Mouse (Mus musculus): ENCODE results near the gene Tlx2. TPM values are rescaled to one million over a fixed set of nuclear protein-coding genes. Genes with fewer than 3 reads are reported as not detected.

The Tlx2 gene
- total RNA-seq, 2 experiments from 2014 or later: not detected

- intact Hi-C loops (cut with DNase I): no loop called here
- no peak for DNase-seq
Measured at GRCm38 (mm10) chr6:83065995-83066394, 4.1 kb downstream of the Tlx2 start.

GRCm38 (mm10) chr6:83058725-83059124 is 11.4 kb downstream of the Tlx2 start:
- DNase-seq: no peak
- intact Hi-C loops (cut with DNase I): no loop called here

- intact Hi-C loops (cut with DNase I): no loop called here
- DNase-seq: no peak
Measured at GRCm38 (mm10) chr6:83057790-83058189, 12.3 kb downstream of the Tlx2 start, which contains the start of gene Dqx1. TSS of gene Dqx1 (plus strand) at chr6:83057844.

GRCm38 (mm10) chr6:83054871-83055431 is 15.1 kb downstream of the Tlx2 start, which contains the start of gene Htra2:
TSS of gene Htra2 (minus strand) at chr6:83055273.
- DNase-seq: no peak

GRCm38 (mm10) chr6:83054074-83054851 is 15.8 kb downstream of the Tlx2 start, which contains the start of gene Aup1:
TSS of gene Aup1 (plus strand) at chr6:83054521.
- intact Hi-C loops (cut with DNase I): loop anchor here (1.0 to 5.0 kb wide), 2 partner anchors 24 to 57 kb away; no protein-coding TSS in a partner anchor
- peak; percentile 91 to 96 for DNase-seq

More at GRCm38 (mm10) chr6:83054871-83055431, 15.1 kb downstream of the Tlx2 start, which contains the start of gene Htra2:
- intact Hi-C loops (cut with DNase I): loop anchor here (1.0 to 5.0 kb wide), 2 partner anchors 23 to 58 kb away; no protein-coding TSS in a partner anchor

GRCm38 (mm10) chr6:83053136-83053960 is 16.7 kb downstream of the Tlx2 start:
- intact Hi-C loops (cut with DNase I): loop anchor here (5.0 kb wide), 1 partner anchor 56 kb away; no protein-coding TSS in a partner anchor
- DNase-seq: no peak

GRCm38 (mm10) chr6:83049367-83049766 is 20.7 kb downstream of the Tlx2 start:
- DNase-seq: no peak
- intact Hi-C loops (cut with DNase I): no loop called here

- DNase-seq: no peak
- intact Hi-C loops (cut with DNase I): no loop called here
Measured at GRCm38 (mm10) chr6:83044742-83045141, 25.4 kb downstream of the Tlx2 start.

- DNase-seq: no peak
- intact Hi-C loops (cut with DNase I): no loop called here
Measured at GRCm38 (mm10) chr6:83043993-83044392, 26.1 kb downstream of the Tlx2 start.

- intact Hi-C loops (cut with DNase I): no loop called here
- no peak for DNase-seq
Measured at GRCm38 (mm10) chr6:83043561-83043960, 26.5 kb downstream of the Tlx2 start.

GRCm38 (mm10) chr6:83040601-83041000 is 29.5 kb downstream of the Tlx2 start:
- intact Hi-C loops (cut with DNase I): no loop called here
- DNase-seq: no peak

GRCm38 (mm10) chr6:83038496-83039012 is 31.5 kb downstream of the Tlx2 start:
- peak; percentile 89 to 96 for DNase-seq
- intact Hi-C loops (cut with DNase I): no loop called here

- no peak for DNase-seq
- intact Hi-C loops (cut with DNase I): no loop called here
Measured at GRCm38 (mm10) chr6:83037188-83037587, 32.9 kb downstream of the Tlx2 start.

- intact Hi-C loops (cut with DNase I): no loop called here
Measured at GRCm38 (mm10) chr6:83034463-83035055, 35.5 kb downstream of the Tlx2 start.

GRCm38 (mm10) chr6:83033249-83034185 is 36.6 kb downstream of the Tlx2 start, which contains the start of the genes Dok1 and Loxl3:
TSS of gene Dok1 (minus strand) at chr6:83033471.
TSS of gene Loxl3 (plus strand) at chr6:83034173.
- intact Hi-C loops (cut with DNase I): no loop called here
- peak; percentile 68 to 71 for DNase-seq

More at GRCm38 (mm10) chr6:83034463-83035055, 35.5 kb downstream of the Tlx2 start:
- DNase-seq: no peak

- peak in 1 of 2 experiments; percentile 48 for DNase-seq
- intact Hi-C loops (cut with DNase I): no loop called here
Measured at GRCm38 (mm10) chr6:83032769-83033191, 37.3 kb downstream of the Tlx2 start.

GRCm38 (mm10) chr6:83031921-83032590 is 38.0 kb downstream of the Tlx2 start:
- intact Hi-C loops (cut with DNase I): no loop called here
- no peak for DNase-seq

GRCm38 (mm10) chr6:83031111-83031510 is 39.0 kb downstream of the Tlx2 start:
- no peak for DNase-seq
- intact Hi-C loops (cut with DNase I): no loop called here

All from gastrocnemius, postnatal 36 days (tissue).